ENCODE assay signal across 8 mouse cellular contexts in genomic region chr7:140941222-140942051, GRCm38 (mm10). TPM values are rescaled to one million over a fixed set of nuclear protein-coding genes. Genes with fewer than 3 reads are reported as not detected.
A peak's percentile ranks its signal among the peaks of the same experiment; 100 is the strongest.
DNase-seq lines count a peak whose midpoint lies in the region; ATAC-seq lines count a peak whose summit lies in the region.

TSS of gene Pgghg (plus strand) at chr7:140941391.

- DNase-seq in MN1 (ENCODE audit: low spot score), result peak; percentile 89
- peak; percentile 36 for DNase-seq in cerebellum, adult 11-12 months
- DNase-seq in heart, postnatal 36 days, result peak; percentile 88 to 90
- DNase-seq in layer of hippocampus, adult 18-20 months (ENCODE audit: low spot score in 2 of 2), result peak; percentile 25 to 65
- peak; percentile 89 for DNase-seq in lung, postnatal 14 days
- peak; percentile 73 for DNase-seq in ovary, postnatal 14 days (ENCODE audit: low spot score)
- peak; percentile 81 for DNase-seq in thymus, postnatal 25 days

- no peaks in the 10 kb centered on the region for H3K27me3 ChIP-seq in forebrain, embryonic 15.5 days

- intact Hi-C loops in heart, postnatal 36 days (cut with DNase I), result loop anchor here (1.0 to 10.0 kb wide), 5 partner anchors 15 to 523 kb away; partner anchors contain the start of genes Cd151 and Cracr2b

- H3K4me2 ChIP-seq in forebrain, embryonic 15.5 days (replicated peaks), result peak within 1 kb of the TSS; percentile 50

- no peaks in the 10 kb centered on the region for H3K36me3 ChIP-seq in forebrain, embryonic 15.5 days

- ATAC-seq in forebrain, embryonic 15.5 days (replicated peaks), result peak; percentile 93

- peak within 1 kb of the TSS; percentile 47 for H3K4me3 ChIP-seq in forebrain, embryonic 15.5 days

- H3K9me3 ChIP-seq in forebrain, embryonic 15.5 days, result no peaks in the 10 kb centered on the region

- WGBS in forebrain, embryonic 15.5 days, result 3% methylated on average over 33 of the region's 33 CpGs

- H3K4me1 ChIP-seq in forebrain, embryonic 15.5 days, result peaks cover 13% of the 10 kb centered on the region

- H3K9ac ChIP-seq in forebrain, embryonic 15.5 days (replicated peaks), result peak within 1 kb of the TSS; percentile 50

- 0 out of 2 replicates have a peak within 1 kb of the TSS, but pooled peaks have one; percentile 12 for H3K27ac ChIP-seq in forebrain, embryonic 15.5 days (replicated peaks)

RNA-seq across cellular contexts. Expression of gene Pgghg, which starts in this region (rescaled TPM):
- 8.5 and 8.7 TPM in 2 replicates for polyA plus RNA-seq in forebrain, embryonic 15.5 days (2015; fragmentation: Nextera tagmentation; extraction: Ambion mirVana)
- total RNA-seq in heart, postnatal 36 days (2021), result 1 to 10 TPM; 4.4 to 4.9 TPM
- 1 to 10 TPM; 4.0 to 4.6 TPM for total RNA-seq in layer of hippocampus, adult 18-20 months (2021)

Comparison
In these comparisons a context has a peak if more than half of its experiments do, and no peak if none do; other contexts are left out.
1. Peak in every context shown above with its lines: DNase-seq, ATAC-seq, H3K4me3 ChIP-seq and H3K27ac ChIP-seq.
2. DNase-seq: peak in every context shown above with its lines; median percentile 89 in MN1; 89 in heart, postnatal 36 days; 89 in lung, postnatal 14 days; 81 in thymus, postnatal 25 days; 73 in ovary, postnatal 14 days; 45 in layer of hippocampus, adult 18-20 months; 36 in cerebellum, adult 11-12 months.